Mouse (Mus musculus): ENCODE measurements around the gene Cldn10.

GRCm38 (mm10) chr14:118874786-118875415, 87.2 kb downstream of the Cldn10 start:
- TF ChIP-seq CTCF (IDR thresholded peaks at IDR 0.05; ENCODE audit: low read depth, low read length): no peak
- no peak for TF ChIP-seq POLR2AphosphoS5 (IDR thresholded peaks at IDR 0.05; ENCODE audit: insufficient replicate concordance, low read depth, low read length)
- TF ChIP-seq GATA1 (IDR thresholded peaks at IDR 0.05; ENCODE audit: borderline replicate concordance, low read length): no peak
- TF ChIP-seq GATA2 (IDR thresholded peaks at IDR 0.05; ENCODE audit: borderline replicate concordance, low read depth, low read length): no peak
- no peak for TF ChIP-seq TAL1 (conservative IDR thresholded peaks at IDR 0.05; ENCODE audit: low read depth, low read length)
